Mouse (Mus musculus): ENCODE measurements around the gene Akap7.

- TF ChIP-seq CTCF (IDR thresholded peaks at IDR 0.05; ENCODE audit: low read depth) (no peak), EP300 (IDR thresholded peaks at IDR 0.05; ENCODE audit: low read depth) (no peak)
Observed at GRCm38 (mm10) chr10:25342801-25343200, 35.1 kb upstream of the Akap7 start.

Measured in heart, postnatal 0 days (tissue).